Mouse (Mus musculus): Measurements from ENCODE around the gene Gucd1. TPM values are rescaled to one million over a fixed set of nuclear protein-coding genes. Genes with fewer than 3 reads are reported as not detected.

Gene Gucd1
- polyA plus RNA-seq, 1 experiment from 2014 or later = 22.4 TPM

DNA sequence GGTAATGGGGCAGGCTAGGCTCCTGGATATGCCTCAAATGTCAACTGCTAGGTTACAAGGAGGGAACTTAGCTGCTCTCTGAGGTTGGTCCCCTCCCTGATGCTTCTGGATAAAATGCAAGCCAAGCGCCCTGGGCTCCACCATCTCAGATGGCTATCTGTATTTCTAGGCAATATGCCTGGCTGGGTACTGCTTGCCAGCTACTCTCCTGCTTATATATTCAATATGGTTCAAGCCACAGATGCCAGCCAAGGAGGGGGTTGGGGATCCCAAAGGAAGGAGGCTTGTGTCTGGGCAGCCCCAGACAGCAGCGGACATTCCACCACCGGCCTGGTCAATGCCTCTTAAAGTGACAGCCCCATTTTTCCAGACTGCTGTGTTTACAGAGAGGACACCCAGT, 40.7 kb upstream of the Gucd1 start:
- H3K36me3 ChIP-seq = no peaks in the 10 kb centered on the region
- WGBS = 25% methylated on average over 3 of the region's 3 CpGs
- H3K27ac ChIP-seq (replicated peaks) = no peak overlapping the region
- H3K27me3 ChIP-seq (replicated peaks) = peaks cover 66% of the 10 kb centered on the region
- peak overlapping the region; percentile 99 for H3K4me2 ChIP-seq
- H3K4me1 ChIP-seq = peaks cover 39% of the 10 kb centered on the region
- no peak overlapping the region for H3K9ac ChIP-seq
- no peak overlapping the region for H3K4me3 ChIP-seq
- no peak for ATAC-seq (ENCODE audit: extremely low read depth, insufficient number of reproducible peaks, low FRiP score, low TSS enrichment)
- no peaks in the 10 kb centered on the region for H3K9me3 ChIP-seq

DNA sequence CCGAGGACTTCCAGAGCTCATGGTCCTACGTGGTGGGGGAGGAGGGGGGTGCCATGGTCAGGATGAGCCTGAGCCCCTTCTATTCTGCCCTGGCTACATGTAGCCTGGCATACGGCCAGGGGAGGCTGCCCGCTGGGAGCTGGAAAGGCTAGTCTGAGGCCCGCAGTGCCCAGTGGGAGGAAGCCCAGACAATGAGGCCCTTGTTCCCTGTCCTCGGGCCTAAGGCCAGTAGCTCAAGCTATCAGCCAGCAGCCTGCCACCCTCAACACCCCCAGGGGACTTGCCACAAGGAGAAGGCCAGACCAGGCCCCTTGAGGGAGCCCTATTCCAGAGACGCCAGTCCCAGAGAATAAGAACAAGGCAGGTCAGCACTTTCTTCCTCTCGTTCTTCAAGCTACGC, 38.3 kb upstream of the Gucd1 start:
- 0 out of 2 replicates have a peak overlapping the region, but pooled peaks have one; percentile 0 for H3K4me2 ChIP-seq
- peaks cover 44% of the 10 kb centered on the region for H3K27me3 ChIP-seq (replicated peaks)
- 38% methylated on average over 9 of the region's 9 CpGs for WGBS
- H3K27ac ChIP-seq (replicated peaks) = peak overlapping the region; percentile 48
- H3K9ac ChIP-seq = peak overlapping the region; percentile 41
- no peaks in the 10 kb centered on the region for H3K36me3 ChIP-seq
- H3K4me1 ChIP-seq = peaks cover 47% of the 10 kb centered on the region
- no peaks in the 10 kb centered on the region for H3K9me3 ChIP-seq
- peak; percentile 15; the same call in 1 of the 2 replicates for ATAC-seq (ENCODE audit: extremely low read depth, insufficient number of reproducible peaks, low FRiP score, low TSS enrichment)
- no peak overlapping the region for H3K4me3 ChIP-seq

DNA sequence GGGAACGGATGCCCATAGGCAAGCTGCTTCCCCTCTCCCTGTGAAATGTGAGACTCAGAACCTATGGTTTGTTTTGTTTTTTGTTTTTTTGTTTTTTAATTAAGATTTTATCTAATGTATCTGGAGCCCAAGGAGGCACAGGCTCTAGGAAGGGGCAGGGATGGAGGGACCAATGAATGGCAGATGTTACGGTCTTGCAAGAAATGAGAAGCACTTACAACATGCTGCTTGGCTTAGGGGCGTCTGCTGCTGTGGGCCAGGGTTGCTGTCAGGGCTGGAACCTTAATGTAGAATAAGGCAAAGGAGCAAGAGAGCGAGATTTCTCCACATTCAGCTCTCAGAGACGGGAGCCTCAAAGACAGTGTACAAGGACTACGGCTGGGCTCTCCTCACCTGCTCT, 37.8 kb upstream of the Gucd1 start:
- ATAC-seq (ENCODE audit: extremely low read depth, insufficient number of reproducible peaks, low FRiP score, low TSS enrichment) = no peak
- H3K27ac ChIP-seq (replicated peaks) = peak overlapping the region; percentile 48
- peaks cover 45% of the 10 kb centered on the region for H3K4me1 ChIP-seq
- no peak overlapping the region for H3K4me2 ChIP-seq
- H3K36me3 ChIP-seq = no peaks in the 10 kb centered on the region
- 61% methylated on average over 6 of the region's 6 CpGs for WGBS
- peaks cover 39% of the 10 kb centered on the region for H3K27me3 ChIP-seq (replicated peaks)
- H3K9me3 ChIP-seq = no peaks in the 10 kb centered on the region
- peak overlapping the region; percentile 41 for H3K9ac ChIP-seq
- H3K4me3 ChIP-seq = no peak overlapping the region

DNA sequence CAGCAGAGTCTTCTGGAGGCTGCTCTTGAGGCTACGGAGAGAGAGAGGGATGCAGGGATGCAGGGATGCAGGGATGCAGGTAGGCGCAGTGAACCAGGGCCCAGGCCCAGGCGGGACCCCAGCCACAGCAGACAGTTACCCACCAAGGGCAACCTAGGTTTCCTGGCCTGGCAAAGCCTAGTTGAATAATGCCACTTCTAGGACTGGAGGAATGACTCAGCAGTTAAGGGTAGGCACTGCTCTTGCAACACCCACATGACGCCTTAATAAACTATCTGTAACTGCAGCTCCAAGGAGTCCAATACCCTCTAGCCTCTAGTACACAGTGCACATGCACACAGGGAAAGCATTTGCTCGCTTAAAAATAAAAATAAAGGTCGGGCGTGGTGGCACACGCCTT, 36.3 kb upstream of the Gucd1 start:
- Histone ChIP-seq H3K27me3 (replicated peaks) (peaks cover 25% of the 10 kb centered on the region), H3K9ac (no peak overlapping the region), H3K4me3 (no peak overlapping the region), H3K9me3 (no peaks in the 10 kb centered on the region), H3K4me1 (peaks cover 31% of the 10 kb centered on the region), H3K27ac (replicated peaks) (no peak overlapping the region), H3K4me2 (no peak overlapping the region), H3K36me3 (no peaks in the 10 kb centered on the region)
- no peak for ATAC-seq (ENCODE audit: extremely low read depth, insufficient number of reproducible peaks, low FRiP score, low TSS enrichment)
- 92% methylated on average over 8 of the region's 8 CpGs for WGBS

- Histone ChIP-seq H3K4me2 (no peak overlapping the region), H3K4me3 (no peak overlapping the region), H3K9me3 (no peaks in the 10 kb centered on the region), H3K9ac (no peak overlapping the region), H3K27ac (replicated peaks) (no peak overlapping the region), H3K36me3 (no peaks in the 10 kb centered on the region), H3K27me3 (replicated peaks) (peaks cover 13% of the 10 kb centered on the region), H3K4me1 (peaks cover 30% of the 10 kb centered on the region)
- no peak for ATAC-seq (ENCODE audit: extremely low read depth, insufficient number of reproducible peaks, low FRiP score, low TSS enrichment)
- 69% methylated on average over 13 of the region's 13 CpGs for WGBS
Observed at GRCm38 (mm10) chr10:75552701-75553450, 35.1 kb upstream of the Gucd1 start.

DNA sequence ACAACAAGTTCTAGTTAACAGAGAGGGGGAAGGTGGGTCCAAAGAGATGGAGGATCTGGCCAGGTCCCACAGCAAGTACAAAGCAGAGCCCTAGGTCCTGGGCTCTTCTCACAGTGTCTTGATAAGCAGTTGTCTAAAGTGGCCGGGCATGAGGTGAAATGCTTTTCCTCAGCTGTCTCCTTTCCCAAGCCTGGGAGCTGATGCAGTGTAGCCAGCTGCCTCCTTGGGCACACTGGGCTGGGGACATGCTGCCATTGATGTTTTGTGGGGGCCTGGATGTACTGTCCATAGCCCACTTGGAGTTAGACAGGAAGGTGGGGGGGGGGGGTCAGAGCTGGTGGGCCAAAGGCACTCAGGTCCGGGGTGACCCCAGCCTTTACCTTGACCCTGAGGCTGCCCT, 34.3 kb upstream of the Gucd1 start:
- H3K4me1 ChIP-seq = peaks cover 32% of the 10 kb centered on the region
- no peak overlapping the region for H3K9ac ChIP-seq
- H3K4me3 ChIP-seq = no peak overlapping the region
- H3K36me3 ChIP-seq = no peaks in the 10 kb centered on the region
- no peak for ATAC-seq (ENCODE audit: extremely low read depth, insufficient number of reproducible peaks, low FRiP score, low TSS enrichment)
- H3K27me3 ChIP-seq (replicated peaks) = 0 out of 2 replicates have a peak, but pooled peaks cover 5% of the 10 kb centered on the region
- H3K27ac ChIP-seq (replicated peaks) = no peak overlapping the region
- 65% methylated on average over 2 of the region's 2 CpGs for WGBS
- H3K9me3 ChIP-seq = no peaks in the 10 kb centered on the region
- H3K4me2 ChIP-seq = no peak overlapping the region

GRCm38 (mm10) chr10:75551175-75551574, 33.4 kb upstream of the Gucd1 start:
- Histone ChIP-seq H3K27me3 (replicated peaks) (0 out of 2 replicates have a peak, but pooled peaks cover 3% of the 10 kb centered on the region), H3K27ac (replicated peaks) (no peak overlapping the region), H3K4me1 (peaks cover 24% of the 10 kb centered on the region), H3K36me3 (no peaks in the 10 kb centered on the region), H3K4me3 (no peak overlapping the region), H3K9ac (no peak overlapping the region), H3K9me3 (no peaks in the 10 kb centered on the region), H3K4me2 (peak overlapping the region; percentile 7; the same call in 1 of the 2 replicates)
- WGBS = 42% methylated on average over 12 of the region's 12 CpGs
- no peak for ATAC-seq (ENCODE audit: extremely low read depth, insufficient number of reproducible peaks, low FRiP score, low TSS enrichment)

GRCm38 (mm10) chr10:75549886-75550285, 32.1 kb upstream of the Gucd1 start:
- H3K27me3 ChIP-seq (replicated peaks) = 0 out of 2 replicates have a peak, but pooled peaks cover 3% of the 10 kb centered on the region
- H3K9ac ChIP-seq = no peak overlapping the region
- no peak overlapping the region for H3K4me3 ChIP-seq
- ATAC-seq (ENCODE audit: extremely low read depth, insufficient number of reproducible peaks, low FRiP score, low TSS enrichment) = no peak
- no peaks in the 10 kb centered on the region for H3K36me3 ChIP-seq
- WGBS = 69% methylated on average over 7 of the region's 7 CpGs
- H3K4me2 ChIP-seq = no peak overlapping the region
- no peak overlapping the region for H3K27ac ChIP-seq (replicated peaks)
- 0 out of 2 replicates have a peak, but pooled peaks cover 5% of the 10 kb centered on the region for H3K9me3 ChIP-seq
- H3K4me1 ChIP-seq = peaks cover 18% of the 10 kb centered on the region

GRCm38 (mm10) chr10:75548486-75548885, 30.7 kb upstream of the Gucd1 start:
- Histone ChIP-seq H3K36me3 (no peaks in the 10 kb centered on the region), H3K4me1 (peaks cover 18% of the 10 kb centered on the region), H3K9me3 (peaks cover 12% of the 10 kb centered on the region; the same call in 1 of the 2 replicates), H3K27me3 (replicated peaks) (0 out of 2 replicates have a peak, but pooled peaks cover 3% of the 10 kb centered on the region), H3K4me2 (peak overlapping the region; percentile 1; the same call in 1 of the 2 replicates), H3K27ac (replicated peaks) (no peak overlapping the region), H3K9ac (no peak overlapping the region), H3K4me3 (no peak overlapping the region)
- 54% methylated on average over 14 of the region's 14 CpGs for WGBS
- ATAC-seq (ENCODE audit: extremely low read depth, insufficient number of reproducible peaks, low FRiP score, low TSS enrichment) = no peak

GRCm38 (mm10) chr10:75547901-75548300, 30.1 kb upstream of the Gucd1 start:
- Histone ChIP-seq H3K9ac (no peak overlapping the region), H3K4me2 (peak overlapping the region; percentile 1; the same call in 1 of the 2 replicates), H3K4me3 (no peak overlapping the region), H3K36me3 (no peaks in the 10 kb centered on the region), H3K9me3 (peaks cover 12% of the 10 kb centered on the region; the same call in 1 of the 2 replicates), H3K27me3 (replicated peaks) (0 out of 2 replicates have a peak, but pooled peaks cover 3% of the 10 kb centered on the region), H3K27ac (replicated peaks) (no peak overlapping the region), H3K4me1 (peaks cover 18% of the 10 kb centered on the region)
- WGBS = 51% methylated on average over 7 of the region's 7 CpGs
- no peak for ATAC-seq (ENCODE audit: extremely low read depth, insufficient number of reproducible peaks, low FRiP score, low TSS enrichment)

- Histone ChIP-seq H3K9me3 (no peaks in the 10 kb centered on the region), H3K4me1 (peaks cover 25% of the 10 kb centered on the region), H3K36me3 (peaks cover 53% of the 10 kb centered on the region), H3K4me2 (no peak overlapping the region), H3K27ac (replicated peaks) (0 out of 2 replicates have a peak overlapping the region, but pooled peaks have one; percentile 43), H3K27me3 (replicated peaks) (no peaks in the 10 kb centered on the region), H3K4me3 (no peak overlapping the region), H3K9ac (no peak overlapping the region)
- 82% methylated on average over 5 of the region's 5 CpGs for whole genome bisulfite sequencing
- ATAC-seq (ENCODE audit: extremely low read depth, insufficient number of reproducible peaks, low FRiP score, low TSS enrichment) = no peak
Observed at GRCm38 (mm10) chr10:75536123-75536522, 18.4 kb upstream of the Gucd1 start.

Measured in heart, embryonic 13.5 days (tissue).